Mouse (Mus musculus): ENCODE results near the gene Atp6v0b.

- TF ChIP-seq CTCF (IDR thresholded peaks at IDR 0.05; ENCODE audit: low read depth): no peak
- no peak for TF ChIP-seq EP300 (optimal IDR thresholded peaks at IDR 0.05)
These were observed 17.8 kb downstream of the Atp6v0b start for GRCm38 (mm10) chr4:117869317-117869716.
